Mouse (Mus musculus) small intestine, adult 2 months (tissue): ENCODE measurements around the gene Sgpp1.

Experiments used
- CTCF ChIP-seq: fragments of 200-500 bp; IDR thresholded peaks from 2 replicates; pipeline ENCODE4 v1.5.1; 2012; ENCODE audit warnings: low read depth, mild to moderate bottlenecking, control low read depth, inconsistent platforms, low read length, moderate library complexity, mixed read lengths; ENCODE audit not compliant: insufficient replicate concordance, insufficient read length; ENCODE audit errors: extremely low read depth
- POLR2A ChIP-seq: fragments of 200-500 bp; IDR thresholded peaks from 2 replicates; pipeline ENCODE4 v1.6.1; 2012; ENCODE audit warnings: low read depth, mild to moderate bottlenecking, control low read depth, inconsistent platforms, low read length, moderate library complexity

GRCm38 (mm10) chr12:75735246-75736200 is at the start of gene Sgpp1:
- peak; percentile 47; the same call in 1 of the 2 replicates for TF ChIP-seq POLR2A
- no peak for TF ChIP-seq CTCF
